Mouse (Mus musculus) CH12.LX (cell line): Measurements from ENCODE around the gene Prkg2. TPM values are rescaled to one million over a fixed set of nuclear protein-coding genes. Genes with fewer than 3 reads are reported as not detected.

Experiments
- DNase-seq: peaks from one replicate; pipeline ENCODE4 v3.0.0-alpha.2; 2013; ENCODE audit errors: extremely low read depth
- H3K27ac ChIP-seq: 2 replicates; pipeline ENCODE4 v1.5.1; 2012; ENCODE audit warnings: low read depth, mild to moderate bottlenecking, control low read depth, moderate library complexity; ENCODE audit not compliant: insufficient read depth
- H3K27me3 ChIP-seq: replicated peaks from 2 replicates; pipeline ENCODE3; 2012; ENCODE audit warnings: inconsistent platforms
- H3K36me3 ChIP-seq, 2 experiments: replicated peaks in 1 of 2; 2 replicates each; pipeline versions ENCODE3 to v1.6.1; 2012; ENCODE audit warnings: inconsistent platforms in 1 of 2, low read length in 1 of 2, mild to moderate bottlenecking in 1 of 2, mixed read lengths in 1 of 2, moderate library complexity in 1 of 2; ENCODE audit not compliant: control insufficient read depth in 1 of 2, insufficient read depth in 1 of 2
- H3K4me1 ChIP-seq, 2 experiments: 2 replicates each; pipeline ENCODE4 v1.6.1; 2012; ENCODE audit warnings: inconsistent platforms in 1 of 2, moderate library complexity in 1 of 2; ENCODE audit not compliant: insufficient read depth in 2 of 2, control insufficient read depth in 1 of 2
- H3K4me2 ChIP-seq: 2 replicates; pipeline ENCODE4 v1.6.1; 2012; ENCODE audit warnings: low read depth, mild to moderate bottlenecking, control low read depth; ENCODE audit not compliant: poor library complexity, insufficient read depth, severe bottlenecking
- H3K4me3 ChIP-seq, 3 experiments: fragments of 150-350 bp in 1 of 3; sonication (generic) in 1 of 3; replicated peaks in 1 of 3; 2 replicates each; pipeline versions ENCODE3 to v1.5.1; 2011 to 2012; ENCODE audit warnings: low read depth in 2 of 3, low read length in 2 of 3, mild to moderate bottlenecking in 2 of 3, moderate library complexity in 2 of 3, control low read depth in 1 of 3, improper control_type of control experiment in 1 of 3, inconsistent platforms in 1 of 3, mixed read lengths in 1 of 3; ENCODE audit not compliant: poor library complexity in 1 of 3
- H3K79me2 ChIP-seq: replicated peaks from 2 replicates; pipeline ENCODE4 v1.6.1; 2012; ENCODE audit warnings: mild to moderate bottlenecking, moderate library complexity; ENCODE audit not compliant: control insufficient read depth, poor library complexity, insufficient read depth, severe bottlenecking; ENCODE audit errors: extremely low read depth
- H3K9ac ChIP-seq: 2 replicates; pipeline ENCODE4 v1.6.1; 2012; ENCODE audit warnings: low read depth, mild to moderate bottlenecking, control low read depth, moderate library complexity; ENCODE audit not compliant: insufficient read depth
- H3K9me3 ChIP-seq: replicated peaks from 2 replicates; pipeline ENCODE3; 2012; ENCODE audit warnings: low read length, inconsistent platforms, mixed read lengths
- E2F4 ChIP-seq: IDR thresholded peaks from 2 replicates; pipeline ENCODE4 v1.6.1; 2011; ENCODE audit warnings: low read depth, low read length, improper control_type of control experiment; ENCODE audit not compliant: insufficient replicate concordance
- EP300 ChIP-seq: IDR thresholded peaks from 2 replicates; pipeline ENCODE4 v1.6.1; 2011; ENCODE audit warnings: low read length, improper control_type of control experiment
- GABPA ChIP-seq: IDR thresholded peaks from 2 replicates; pipeline ENCODE4 v1.6.1; 2012; ENCODE audit warnings: low read depth, low read length, improper control_type of control experiment, inconsistent platforms; ENCODE audit not compliant: insufficient replicate concordance
- JUND ChIP-seq: conservative IDR thresholded peaks from 2 replicates; pipeline ENCODE4 v1.6.1; 2011; ENCODE audit warnings: low read depth, low read length, improper control_type of control experiment
- KAT2A ChIP-seq: IDR thresholded peaks from 2 replicates; pipeline ENCODE4 v1.6.1; 2012; ENCODE audit warnings: low read length, improper control_type of control experiment, inconsistent platforms; ENCODE audit not compliant: insufficient replicate concordance
- MAFK ChIP-seq: IDR thresholded peaks from 2 replicates; pipeline ENCODE4 v1.6.1; 2011; ENCODE audit warnings: low read length, improper control_type of control experiment; ENCODE audit not compliant: insufficient replicate concordance
- MAX ChIP-seq: IDR thresholded peaks from 2 replicates; pipeline ENCODE4 v1.6.1; 2011; ENCODE audit warnings: low read length, improper control_type of control experiment
- MAZ ChIP-seq: IDR thresholded peaks from 2 replicates; pipeline ENCODE4 v1.6.1; 2012; ENCODE audit warnings: low read depth, mild to moderate bottlenecking, inconsistent platforms, low read length, improper control_type of control experiment, moderate library complexity
- MEF2A ChIP-seq: IDR thresholded peaks from 2 replicates; pipeline ENCODE4 v1.6.1; 2014; ENCODE audit warnings: low read depth, mild to moderate bottlenecking, inconsistent platforms, low read length, improper control_type of control experiment, borderline replicate concordance
- MYC ChIP-seq: IDR thresholded peaks from 2 replicates; pipeline ENCODE4 v1.6.1; 2011; ENCODE audit warnings: low read depth, mild to moderate bottlenecking, improper control_type of control experiment, low read length
- NELFE ChIP-seq: IDR thresholded peaks from 2 replicates; pipeline ENCODE4 v1.6.1; 2011; ENCODE audit warnings: low read depth, low read length, improper control_type of control experiment
- PAX5 ChIP-seq: IDR thresholded peaks from 2 replicates; pipeline ENCODE4 v1.6.1; 2012; ENCODE audit warnings: low read length, inconsistent platforms, mixed read lengths
- POLR2A ChIP-seq: IDR thresholded peaks from 2 replicates; pipeline ENCODE4 v1.6.1; 2011; ENCODE audit warnings: low read depth, mild to moderate bottlenecking, improper control_type of control experiment, low read length
- POLR2AphosphoS2 ChIP-seq: IDR thresholded peaks from 2 replicates; pipeline ENCODE4 v1.6.1; 2011; ENCODE audit warnings: low read depth, low read length, improper control_type of control experiment
- RAD21 ChIP-seq: IDR thresholded peaks from 2 replicates; pipeline ENCODE4 v1.6.1; 2011; ENCODE audit warnings: low read depth, mild to moderate bottlenecking, low read length, improper control_type of control experiment, moderate library complexity
- SIN3A ChIP-seq: IDR thresholded peaks from 2 replicates; pipeline ENCODE4 v1.6.1; 2012; ENCODE audit warnings: low read length, improper control_type of control experiment, inconsistent platforms
- SMC3 ChIP-seq: IDR thresholded peaks from 2 replicates; pipeline ENCODE4 v1.6.1; 2011; ENCODE audit warnings: low read depth, low read length, improper control_type of control experiment
- TBP ChIP-seq: conservative IDR thresholded peaks from 2 replicates; pipeline ENCODE4 v1.6.1; 2011; ENCODE audit warnings: low read depth, low read length, improper control_type of control experiment
- ZKSCAN1 ChIP-seq: IDR thresholded peaks from 2 replicates; pipeline ENCODE4 v1.6.1; 2012; ENCODE audit warnings: low read depth, inconsistent platforms, low read length, improper control_type of control experiment, borderline replicate concordance
- ZMIZ1 ChIP-seq: IDR thresholded peaks from 2 replicates; pipeline ENCODE4 v1.6.1; 2012; ENCODE audit warnings: low read depth, mild to moderate bottlenecking, inconsistent platforms, low read length, improper control_type of control experiment
- ZNF384 ChIP-seq: IDR thresholded peaks from 2 replicates; pipeline ENCODE4 v1.6.1; 2012; ENCODE audit warnings: low read depth, low read length, improper control_type of control experiment, inconsistent platforms
- dilution Hi-C: fragments of 300-500 bp; cut with MboI; formaldehyde crosslinking; loops from 2 replicates; pipeline ENCODE4 v1.14.3; 2020; ENCODE audit warnings: low sequenced_read_pairs; ENCODE audit not compliant: extremely low pct_unique_long_range_greater_than_20kb, extremely low pct_ligation_motif_present
- in situ Hi-C: fragments of 300-500 bp; cut with MboI; formaldehyde crosslinking; loops from 3 replicates; pipeline ENCODE4 v1.14.3; 2019; ENCODE audit warnings: low sequenced_read_pairs, low pct_ligation_motif_present, low pct_unique_long_range_greater_than_20kb, mixed read lengths
- polyA plus RNA-seq: library from polyadenylated mRNA; unstranded; fragments of >175 nt; gene quantifications from 2 replicates; pipeline ENCODE4 v1.2.1, GENCODE M21; 2012; ENCODE audit warnings: low read depth; ENCODE audit not compliant: insufficient read length
- total RNA-seq, 2 experiments: library from RNA; depleted of rRNA; stranded (reverse); fragments of 300-350 nt in 1 of 2; fragments of >200 nt in 1 of 2; gene quantifications; 2 replicates each; pipeline ENCODE4 v1.2.3; 2012 to 2014

The Prkg2 gene
- total and polyA plus RNA-seq, 3 experiments = not detected

GRCm38 (mm10) chr5:98939631-98940208 lies 97.4 kb downstream of the Prkg2 start:
- Histone ChIP-seq H3K27me3 (no peaks in the 10 kb centered on the region), H3K9me3 (no peaks in the 10 kb centered on the region), H3K4me1 (no peaks in the 10 kb centered on the region), H3K4me2 (no peak overlapping the region), H3K9ac (no peak overlapping the region), H3K79me2 (no peaks in the 10 kb centered on the region), H3K27ac (no peak overlapping the region), H3K36me3 (no peaks in the 10 kb centered on the region), H3K4me3 (no peak overlapping the region)
- in situ Hi-C loops = no loop called here
- DNase-seq = no peak
- dilution Hi-C loops = no loop called here
- no peak for TF ChIP-seq POLR2AphosphoS2
- TF ChIP-seq SMC3 = no peak
- TF ChIP-seq E2F4 = no peak
- TF ChIP-seq ZKSCAN1 = no peak
- no peak for TF ChIP-seq ZNF384
- no peak for TF ChIP-seq PAX5
- TF ChIP-seq MAFK = no peak
- no peak for TF ChIP-seq MEF2A
- no peak for TF ChIP-seq SIN3A
- no peak for TF ChIP-seq KAT2A
- no peak for TF ChIP-seq MYC
- no peak for TF ChIP-seq TBP
- no peak for TF ChIP-seq RAD21
- TF ChIP-seq NELFE = no peak
- no peak for TF ChIP-seq GABPA
- TF ChIP-seq JUND = no peak
- TF ChIP-seq MAZ = no peak
- TF ChIP-seq POLR2A = no peak

GRCm38 (mm10) chr5:98939116-98939515 lies 98.0 kb downstream of the Prkg2 start:
- in situ Hi-C loops (no loop called here), dilution Hi-C loops (no loop called here)
- no peak for DNase-seq
- H3K4me1 ChIP-seq = no peaks in the 10 kb centered on the region
- no peaks in the 10 kb centered on the region for H3K79me2 ChIP-seq
- no peak overlapping the region for H3K9ac ChIP-seq
- no peaks in the 10 kb centered on the region for H3K9me3 ChIP-seq
- H3K4me3 ChIP-seq = no peak overlapping the region
- H3K4me2 ChIP-seq = no peak overlapping the region
- no peaks in the 10 kb centered on the region for H3K36me3 ChIP-seq
- TF ChIP-seq ZMIZ1 (no peak), E2F4 (no peak), MAX (no peak), EP300 (no peak), PAX5 (no peak)
- H3K27me3 ChIP-seq = no peaks in the 10 kb centered on the region
- no peak overlapping the region for H3K27ac ChIP-seq
